Mouse (Mus musculus) B cell, adult 2 months (primary cell): ENCODE results near the gene Lingo4.
A peak's percentile ranks its signal among the peaks of the same experiment; 100 is the strongest.

Source experiments
- DNase-seq, 2 experiments: peaks; one replicate each; pipeline ENCODE4 v3.0.0; 2022

Gene Lingo4

GRCm38 (mm10) chr3:94388047-94388446 is 10.3 kb upstream of the Lingo4 start:
- DNase-seq = no peak

DNA sequence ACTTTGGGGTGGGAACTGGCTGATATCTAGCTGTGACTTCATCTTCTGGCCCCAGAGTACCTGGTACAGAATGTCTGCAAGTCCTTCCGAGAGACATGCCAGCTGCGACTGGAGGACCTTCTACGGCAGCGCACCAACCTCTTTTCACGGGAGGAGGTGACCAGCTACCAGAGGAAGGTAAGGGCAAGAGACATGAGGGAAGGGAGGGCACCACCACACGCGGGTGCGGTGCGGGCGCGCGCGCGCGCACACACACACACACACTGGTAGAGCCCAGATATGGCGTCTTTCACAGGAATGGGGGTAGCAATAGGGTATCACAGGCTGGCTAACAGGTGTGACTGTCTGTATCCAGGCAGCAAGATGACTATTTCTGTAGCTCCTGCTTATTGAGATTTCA is 8.9 kb upstream of the Lingo4 start:
- DNase-seq = no peak

DNA sequence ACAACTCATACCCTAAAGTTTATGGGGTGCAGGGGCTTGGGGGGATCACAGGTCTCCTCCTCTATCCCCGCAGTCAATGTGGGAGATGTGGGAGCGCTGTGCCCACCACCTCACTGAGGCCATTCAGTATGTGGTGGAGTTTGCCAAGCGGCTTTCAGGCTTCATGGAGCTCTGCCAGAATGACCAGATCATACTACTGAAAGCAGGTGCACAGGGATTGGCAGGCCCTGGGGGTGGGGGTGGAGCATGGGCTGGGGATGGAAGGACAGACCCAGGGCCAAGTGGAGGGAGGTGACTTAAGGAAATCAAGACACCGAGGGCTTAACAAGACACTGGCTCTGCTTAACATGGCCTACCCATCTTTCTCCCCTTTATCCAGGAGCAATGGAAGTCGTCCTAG is 7.3 kb upstream of the Lingo4 start:
- no peak for DNase-seq

DNA sequence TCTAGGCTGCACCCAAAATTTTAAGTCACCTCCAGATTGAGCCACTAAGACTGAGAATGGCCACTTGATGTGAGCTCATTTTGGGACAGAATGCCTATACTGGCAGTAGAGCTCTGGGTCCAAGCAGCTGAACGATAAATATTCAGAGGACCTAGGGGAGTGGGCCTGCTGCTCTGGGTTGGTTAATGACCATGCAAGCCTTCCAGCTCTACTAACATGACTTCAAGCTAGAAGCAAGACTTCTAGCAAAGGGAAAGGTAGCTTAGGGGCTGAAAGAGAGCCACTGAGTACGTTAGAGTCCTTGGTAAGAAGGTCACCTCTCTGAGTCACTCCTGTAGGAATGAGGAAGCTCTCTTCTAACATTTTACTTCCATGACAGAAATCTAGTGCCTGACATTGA is 6.2 kb upstream of the Lingo4 start:
- DNase-seq = no peak

DNA sequence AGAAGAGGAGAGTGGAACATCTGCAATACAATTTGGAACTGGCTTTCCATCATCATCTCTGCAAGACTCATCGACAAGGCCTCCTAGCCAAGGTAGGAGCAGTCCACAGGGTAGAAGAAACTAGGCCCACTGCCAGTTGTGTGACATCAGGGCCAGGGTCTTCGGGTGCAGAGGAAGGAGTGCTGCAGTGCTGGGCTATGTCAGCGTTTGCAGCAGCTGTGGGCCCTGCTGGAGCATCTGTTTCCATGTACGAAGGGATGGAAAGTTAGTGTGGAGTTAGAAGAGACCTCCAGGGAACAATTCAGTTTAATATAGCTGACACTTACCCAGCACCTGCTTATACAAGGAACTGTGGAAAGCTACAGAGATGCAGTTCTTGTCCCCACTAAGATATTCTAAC is 5.3 kb upstream of the Lingo4 start:
- no peak for DNase-seq

- DNase-seq = no peak
Measured at GRCm38 (mm10) chr3:94396336-94396735, 2.0 kb upstream of the Lingo4 start.

- DNase-seq = no peak
Measured at GRCm38 (mm10) chr3:94396851-94397250, 1.5 kb upstream of the Lingo4 start.

DNA sequence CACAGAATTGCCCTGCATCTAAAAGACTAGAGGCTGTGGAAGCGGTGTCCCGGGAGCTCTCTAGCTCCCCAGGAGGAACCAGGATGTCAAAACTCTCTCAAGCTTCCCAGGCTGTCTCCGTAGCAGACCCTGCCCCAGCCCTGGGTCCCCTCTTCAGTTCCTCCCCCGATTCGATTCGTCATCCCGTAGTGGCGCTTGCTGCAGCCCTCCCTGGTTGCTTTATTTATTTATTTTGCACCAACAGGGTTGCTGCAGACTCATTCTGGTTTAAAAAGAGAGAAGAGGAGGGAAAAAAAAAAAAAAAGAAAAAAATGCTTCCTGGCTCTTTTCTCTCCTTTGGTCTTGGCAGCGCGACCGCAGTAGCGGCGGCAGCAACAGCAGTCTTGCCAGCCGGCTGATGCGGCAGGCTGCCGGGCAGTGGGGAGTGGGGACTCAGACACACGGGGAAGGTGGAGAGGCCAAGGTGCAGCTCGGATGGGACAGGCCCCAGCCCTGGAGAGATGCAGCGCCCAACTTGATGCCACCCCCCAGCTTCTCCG is 695 bp downstream of the Lingo4 start:
- DNase-seq = no peak

DNA sequence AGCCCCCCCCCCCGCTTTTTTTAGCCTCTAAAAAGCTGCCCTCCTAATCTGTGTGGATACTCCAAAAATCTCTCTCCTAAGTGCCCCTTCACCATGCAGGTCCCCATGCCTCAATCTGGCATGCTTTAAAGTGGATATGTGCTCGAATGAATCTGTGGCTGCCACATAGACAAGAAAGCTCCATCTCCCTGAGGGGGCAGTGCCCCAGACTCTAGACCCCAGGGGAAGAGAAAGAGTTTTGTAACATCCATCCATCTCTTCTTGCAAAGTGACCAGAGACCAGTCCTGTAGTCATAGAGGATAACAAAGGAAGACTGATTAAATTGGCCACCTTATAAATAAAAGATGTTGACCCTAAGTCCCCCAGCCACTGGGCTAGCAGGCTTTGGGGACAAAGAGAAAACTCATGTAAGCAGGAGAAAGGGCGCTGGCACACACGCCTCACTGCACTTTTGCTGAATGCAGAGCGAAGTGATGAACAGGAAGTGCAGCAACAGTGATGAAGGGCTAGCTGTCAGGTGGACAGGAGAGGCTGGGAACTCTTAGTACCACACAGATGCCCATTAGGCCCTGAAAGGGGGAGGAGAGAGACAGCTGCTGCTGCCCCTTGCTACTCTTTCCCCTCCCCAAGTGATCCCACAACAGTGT is 1.5 kb downstream of the Lingo4 start:
- DNase-seq = no peak

DNA sequence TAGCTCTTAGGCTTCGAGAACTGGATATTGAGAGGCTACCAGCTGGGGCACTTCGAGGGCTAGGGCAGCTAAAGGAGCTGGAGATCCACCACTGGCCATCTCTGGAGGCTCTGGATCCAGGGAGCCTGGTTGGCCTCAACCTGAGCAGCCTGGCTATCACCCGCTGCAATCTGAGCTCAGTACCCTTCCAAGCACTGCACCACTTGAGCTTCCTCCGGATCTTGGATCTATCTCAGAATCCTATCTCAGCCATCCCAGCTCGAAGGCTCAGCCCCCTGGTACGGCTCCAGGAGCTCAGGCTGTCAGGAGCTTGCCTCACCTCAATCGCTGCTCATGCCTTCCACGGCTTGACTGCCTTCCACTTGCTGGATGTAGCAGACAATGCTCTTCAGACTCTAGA is 4.1 kb downstream of the Lingo4 start:
- no peak for DNase-seq

DNA sequence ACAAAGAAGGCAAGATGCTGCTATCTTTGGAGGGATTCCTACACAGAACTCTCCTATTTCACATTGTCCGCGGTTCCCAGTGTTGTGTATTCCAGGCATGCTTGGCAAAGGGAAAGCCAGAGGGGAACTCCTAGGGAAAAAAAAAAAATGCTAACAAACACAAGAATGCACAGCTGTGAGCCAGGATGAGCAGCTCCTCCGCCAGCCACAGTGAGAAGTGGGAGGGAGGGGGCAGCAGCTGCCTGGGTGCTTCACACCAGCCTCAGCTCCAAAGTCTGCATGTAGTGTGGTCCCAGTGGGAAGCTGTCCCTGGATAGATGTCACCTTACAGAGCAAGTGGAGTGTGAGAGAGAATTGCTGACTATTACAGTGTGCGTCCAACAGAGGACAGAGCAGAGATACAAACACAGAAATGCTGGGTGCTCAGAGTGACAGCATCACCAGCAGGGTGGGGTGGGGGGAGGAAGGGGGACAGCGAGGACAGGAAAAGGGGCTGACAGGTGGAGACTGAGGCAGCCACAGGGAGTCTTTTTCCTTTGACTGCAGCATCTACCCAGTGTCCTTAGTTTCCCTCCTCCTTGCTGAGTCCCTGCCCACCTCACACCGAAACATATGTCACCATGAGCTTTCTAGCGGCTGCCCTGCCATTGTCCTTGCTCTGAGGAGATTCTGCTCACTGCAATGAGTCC is 6.2 kb downstream of the Lingo4 start:
- no peak for DNase-seq

GRCm38 (mm10) chr3:94405561-94405960 is 7.2 kb downstream of the Lingo4 start:
- DNase-seq = no peak

DNA sequence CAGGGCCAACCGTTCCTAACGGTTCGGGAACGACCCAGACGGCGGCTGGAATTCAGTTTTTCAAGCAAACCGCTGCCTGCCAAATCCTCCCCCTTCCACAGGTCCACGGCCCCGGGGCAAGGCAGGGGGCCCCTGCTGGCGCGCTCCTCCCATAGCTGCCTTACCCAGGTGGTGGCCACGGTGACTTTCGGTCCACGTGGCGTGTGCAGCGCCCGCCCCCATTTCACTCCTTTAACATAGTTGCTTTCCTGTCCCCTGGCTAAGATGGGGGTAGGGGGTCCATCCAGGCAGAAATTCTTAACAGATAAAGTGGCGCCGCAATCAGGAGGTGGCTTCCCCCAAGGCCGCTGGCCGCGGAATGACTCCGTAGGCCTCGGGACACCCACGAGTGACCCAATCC is 14.2 kb downstream of the Lingo4 start:
- no peak for DNase-seq

DNA sequence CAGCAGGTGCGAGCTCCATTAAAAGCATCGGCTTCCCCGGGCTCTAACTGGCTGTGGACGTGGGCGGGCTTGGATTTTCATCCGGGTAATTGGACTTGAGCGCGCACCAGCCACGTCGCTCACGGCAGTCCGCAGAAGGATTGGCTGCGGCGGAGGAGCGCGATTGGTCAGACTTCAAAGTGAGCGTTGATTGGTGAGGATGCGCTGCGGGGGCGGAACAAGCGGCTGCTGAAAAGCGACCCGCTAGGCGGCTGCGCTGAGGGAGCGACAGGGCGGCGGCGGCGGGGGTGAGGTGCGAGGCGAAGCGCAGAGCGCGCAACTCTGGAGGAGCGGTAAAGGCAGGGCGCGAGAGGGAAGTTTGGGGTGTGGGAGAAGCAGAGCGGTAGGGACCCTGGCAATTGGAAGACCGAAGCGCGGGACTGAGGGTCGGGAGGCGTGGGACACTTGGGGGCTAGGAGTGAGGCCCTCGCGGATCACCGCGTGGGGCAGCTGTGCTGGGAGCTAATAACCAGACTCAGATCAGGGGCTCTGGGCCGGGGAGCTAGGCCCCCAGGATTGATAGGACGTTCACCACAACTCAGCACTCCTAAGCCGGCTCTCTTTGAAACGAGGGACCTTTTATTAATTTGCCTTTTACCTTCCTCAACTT is 14.8 kb downstream of the Lingo4 start, which contains the start of gene Tdrkh:
Tdrkh (plus strand) TSS at position 243 of the 649 bp plus-strand sequence.
- peak; percentile 88 to 90 for DNase-seq

DNA sequence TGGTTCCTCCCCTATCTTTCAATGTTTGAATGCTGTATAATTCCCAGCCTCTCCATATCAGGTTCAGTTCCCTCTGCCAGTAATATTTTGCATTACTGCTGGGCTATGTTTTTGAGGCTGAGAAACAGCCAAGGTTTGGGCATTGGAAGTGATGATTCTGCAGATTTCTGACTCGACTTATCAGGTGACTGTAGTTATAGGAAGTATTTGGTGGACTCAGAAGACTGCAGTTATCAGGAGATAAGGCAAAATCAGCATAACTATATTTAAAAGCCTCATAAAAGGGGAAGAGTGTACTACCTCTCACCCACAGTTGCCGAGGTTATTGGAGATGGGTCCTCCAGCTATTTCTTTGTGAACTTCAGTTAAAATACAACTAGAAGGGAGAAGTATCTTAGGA is 32.7 kb downstream of the Lingo4 start:
- DNase-seq = no peak

DNA sequence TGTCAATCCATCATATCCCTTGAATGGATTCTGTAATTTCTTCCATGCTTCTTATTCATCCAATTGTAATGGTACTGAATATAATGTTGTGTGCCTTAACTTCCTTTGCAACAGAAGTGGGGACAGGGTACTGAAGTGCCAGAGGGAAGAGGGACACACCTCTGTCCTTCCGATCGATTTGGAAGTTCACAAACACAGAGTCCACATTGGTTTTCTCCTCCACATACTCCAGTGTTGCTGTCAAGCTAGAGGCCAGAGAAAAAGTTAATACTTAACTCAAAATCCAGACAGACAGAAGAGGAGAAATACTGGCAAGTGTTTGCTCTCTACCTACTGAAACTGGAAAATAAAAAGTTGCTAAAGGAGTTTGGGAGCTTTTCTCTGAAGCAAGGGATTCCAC is 36.0 kb downstream of the Lingo4 start:
- no peak for DNase-seq

DNA sequence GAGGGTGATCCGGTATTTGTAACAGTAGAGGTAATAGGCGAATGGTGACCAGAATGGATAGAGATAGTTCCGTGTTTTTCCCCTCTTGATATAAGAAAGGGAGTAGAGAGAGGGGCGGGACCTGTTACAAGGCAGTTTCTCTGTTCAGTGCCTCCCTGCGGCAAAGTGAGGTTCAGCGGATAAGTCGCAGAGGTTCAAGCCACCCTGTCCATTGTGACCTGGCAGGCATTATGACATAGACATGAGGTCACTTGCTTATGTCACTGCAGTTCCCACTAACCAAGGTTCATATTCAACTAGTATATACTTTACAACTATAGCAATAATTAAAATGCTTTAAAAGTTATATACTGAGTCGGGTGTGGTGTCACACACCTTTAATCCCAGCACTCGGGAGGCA is 38.1 kb downstream of the Lingo4 start:
- no peak for DNase-seq

- peak in 1 of 2 experiments; percentile 8 for DNase-seq
Measured at GRCm38 (mm10) chr3:94441182-94441581, 42.9 kb downstream of the Lingo4 start.

DNA sequence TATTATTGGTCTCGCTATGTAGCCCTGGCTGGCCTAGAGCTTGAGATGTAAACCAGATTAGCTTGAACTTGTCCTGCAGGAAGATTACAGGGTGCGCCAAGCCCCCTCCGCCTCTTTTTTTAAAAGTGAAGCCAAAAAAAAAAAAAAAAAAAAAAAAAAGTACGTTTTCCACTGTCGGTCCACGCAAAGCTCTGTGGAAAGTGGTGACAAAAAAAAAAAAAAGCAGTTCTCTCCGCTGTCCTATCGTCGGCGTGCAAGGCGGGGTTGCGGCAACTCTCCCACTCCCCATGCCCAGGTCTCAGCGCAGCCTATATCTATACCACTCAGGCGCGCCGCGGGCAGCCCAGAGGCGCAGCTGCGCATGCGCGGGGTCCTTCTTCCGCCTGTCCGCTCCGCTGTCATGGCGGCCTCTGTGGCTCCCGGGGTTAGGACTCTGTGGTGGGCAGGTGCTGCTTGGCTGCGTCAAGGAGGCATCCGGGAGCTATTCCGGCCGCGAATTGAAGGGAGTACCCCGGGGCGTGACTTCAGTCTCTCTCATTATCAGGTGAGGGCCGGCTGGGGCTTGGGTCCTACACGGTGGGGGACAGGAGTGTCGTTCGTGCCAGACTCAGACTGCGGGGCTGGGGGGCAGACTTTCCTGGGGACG is 44.8 kb downstream of the Lingo4 start, which contains the start of gene Mrpl9:
Mrpl9 (plus strand) TSS at position 368 of the 646 bp plus-strand sequence.
- peak; percentile 95 to 97 for DNase-seq

- no peak for DNase-seq
Measured at GRCm38 (mm10) chr3:94443597-94443964, 45.3 kb downstream of the Lingo4 start, which contains the start of gene Oaz3. TSS of gene Oaz3 (minus strand) at chr3:94443915.

DNA sequence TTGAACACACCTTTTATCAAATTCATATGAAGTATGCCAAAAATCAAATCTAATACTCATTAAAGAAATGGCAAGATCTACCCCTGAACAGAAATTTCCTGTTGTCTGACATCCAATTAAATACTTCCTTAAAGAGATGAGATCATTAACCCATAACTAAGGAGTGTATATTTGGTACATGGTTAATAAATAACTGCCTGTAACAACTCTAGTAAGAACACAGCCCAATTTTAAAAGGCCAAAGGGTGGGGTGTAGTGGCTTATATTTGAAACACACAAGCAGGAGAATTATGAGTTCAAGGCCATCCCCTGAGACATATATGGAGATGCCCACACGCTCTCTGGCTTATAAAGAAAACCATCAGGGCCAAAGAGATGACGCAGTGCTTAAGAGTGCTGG is 51.1 kb downstream of the Lingo4 start:
- no peak for DNase-seq
